Mouse (Mus musculus) heart, embryonic 14.5 days (tissue): ENCODE measurements around the gene Fgg. TPM values are rescaled to one million over a fixed set of nuclear protein-coding genes. Genes with fewer than 3 reads are reported as not detected.

Source experiments
- ATAC-seq: fragments of 200-750 bp; cut with Nextera tagmentation; 2 replicates; pipeline ENCODE4 v1.8.0; 2017; ENCODE audit warnings: low read depth, moderate TSS enrichment; ENCODE audit not compliant: insufficient number of reproducible peaks, insufficient read depth, low FRiP score
- H3K27ac ChIP-seq, 2 experiments: fragments of 200-500 bp in 1 of 2; fragments of 300-500 bp in 1 of 2; sonication (generic) in 1 of 2; replicated peaks in 1 of 2; 2 replicates each; pipeline ENCODE4 v1.5.1; 2012 to 2014; ENCODE audit warnings: low read depth in 2 of 2, low read length in 2 of 2, control low read depth in 1 of 2, mild to moderate bottlenecking in 1 of 2, mixed read lengths in 1 of 2; ENCODE audit not compliant: control insufficient read depth in 1 of 2, insufficient read depth in 1 of 2
- H3K27me3 ChIP-seq: fragments of 300-500 bp; sonication (generic); 2 replicates; pipeline ENCODE4 v1.6.1; 2014; ENCODE audit warnings: mild to moderate bottlenecking, low read length, control low read depth; ENCODE audit not compliant: control insufficient read depth, insufficient read depth
- H3K36me3 ChIP-seq: fragments of 300-500 bp; sonication (generic); 2 replicates; pipeline ENCODE4 v1.6.1; 2014; ENCODE audit warnings: mild to moderate bottlenecking, control low read depth, low read length, mixed read lengths; ENCODE audit not compliant: control insufficient read depth, insufficient read depth
- H3K4me1 ChIP-seq, 2 experiments: fragments of 200-500 bp in 1 of 2; fragments of 300-500 bp in 1 of 2; sonication (generic) in 1 of 2; 2 replicates each; pipeline ENCODE4 v1.6.1; 2012 to 2014; ENCODE audit warnings: low read length in 2 of 2, control low read depth in 1 of 2, mixed read lengths in 1 of 2; ENCODE audit not compliant: control insufficient read depth in 2 of 2, insufficient read depth in 2 of 2
- H3K4me2 ChIP-seq: fragments of 300-500 bp; sonication (generic); 2 replicates; pipeline ENCODE4 v1.6.1; 2014; ENCODE audit warnings: mild to moderate bottlenecking, low read length
- H3K4me3 ChIP-seq, 2 experiments: fragments of 200-500 bp in 1 of 2; fragments of 300-500 bp in 1 of 2; sonication (generic) in 1 of 2; 2 replicates each; pipeline ENCODE4 v1.5.1; 2012 to 2014; ENCODE audit warnings: low read length in 2 of 2, mild to moderate bottlenecking in 2 of 2, control low read depth in 1 of 2, low read depth in 1 of 2, moderate library complexity in 1 of 2; ENCODE audit not compliant: control insufficient read depth in 1 of 2, insufficient read depth in 1 of 2
- H3K9ac ChIP-seq: fragments of 300-500 bp; sonication (generic); 2 replicates; pipeline ENCODE4 v1.6.1; 2014; ENCODE audit warnings: mild to moderate bottlenecking, low read length
- H3K9me3 ChIP-seq: fragments of 300-500 bp; sonication (generic); 2 replicates; pipeline ENCODE4 v1.6.1; 2016; ENCODE audit warnings: low read length, control low read depth; ENCODE audit not compliant: control insufficient read depth
- WGBS: fragments of 180-500 bp; shearing (Covaris S2); extraction: QIAGEN DNeasy Blood & Tissue Kit; methylation state at CpG from one replicate; pipeline ENCODE4 v1.1.7; 2014; 5-methylcytosine and 5-hydroxymethylcytosine counted together
- polyA plus RNA-seq: library from polyadenylated mRNA; unstranded; fragments of >200 nt; fragmentation: Nextera tagmentation; extraction: Ambion mirVana; gene quantifications from 2 replicates; pipeline ENCODE4 v1.2.1, GENCODE M21; 2014

The Fgg gene
- polyA plus RNA-seq, 1 experiment from 2014 or later = not detected

- H3K36me3 ChIP-seq = no peaks in the 10 kb centered on the region
- WGBS = 70% methylated on average over 3 of the region's 3 CpGs
- no peak overlapping the region for H3K27ac ChIP-seq
- peaks cover 6% of the 10 kb centered on the region for H3K27me3 ChIP-seq
- no peak overlapping the region for H3K4me3 ChIP-seq
- ATAC-seq = no peak
- H3K9ac ChIP-seq = no peak overlapping the region
- H3K9me3 ChIP-seq = no peaks in the 10 kb centered on the region
- no peak overlapping the region for H3K4me2 ChIP-seq
- H3K4me1 ChIP-seq = no peaks in the 10 kb centered on the region; a peak in 1 of 4 replicates
Observed at GRCm38 (mm10) chr3:82996656-82997055, 10.9 kb upstream of the Fgg start.

- Histone ChIP-seq H3K4me2 (no peak overlapping the region), H3K4me1 (no peaks in the 10 kb centered on the region; a peak in 1 of 4 replicates), H3K4me3 (no peak overlapping the region), H3K36me3 (no peaks in the 10 kb centered on the region), H3K9me3 (no peaks in the 10 kb centered on the region), H3K27ac (no peak overlapping the region), H3K9ac (no peak overlapping the region), H3K27me3 (peaks cover 6% of the 10 kb centered on the region)
- no peak for ATAC-seq
- 31% methylated on average over 8 of the region's 8 CpGs for WGBS
Observed at GRCm38 (mm10) chr3:82998772-82999463, 8.6 kb upstream of the Fgg start.

DNA sequence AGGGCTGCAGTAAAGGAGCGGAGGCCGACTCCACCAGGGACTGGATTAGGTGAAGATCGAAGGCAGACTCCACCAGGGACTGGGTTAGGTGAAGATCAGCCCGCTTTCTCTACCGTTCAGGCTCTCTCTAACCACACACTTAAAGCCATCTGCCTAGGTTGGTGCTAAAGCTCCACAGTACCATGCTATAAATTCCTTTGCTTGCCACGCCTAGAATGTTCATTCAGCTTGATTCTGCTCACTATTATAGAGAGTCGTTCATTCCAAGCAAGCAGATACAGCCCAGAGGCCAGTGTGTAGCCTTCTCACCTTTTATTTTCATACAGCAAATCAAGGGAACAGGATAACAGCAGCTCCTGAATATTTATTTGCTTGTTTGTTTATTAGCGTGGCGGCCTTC is 7.5 kb upstream of the Fgg start:
- no peaks in the 10 kb centered on the region for H3K36me3 ChIP-seq
- no peak overlapping the region for H3K9ac ChIP-seq
- H3K4me3 ChIP-seq = no peak overlapping the region
- no peak overlapping the region for H3K27ac ChIP-seq
- 82% methylated on average over 9 of the region's 9 CpGs for WGBS
- no peaks in the 10 kb centered on the region for H3K9me3 ChIP-seq
- no peak for ATAC-seq
- no peak overlapping the region for H3K4me2 ChIP-seq
- H3K4me1 ChIP-seq = no peaks in the 10 kb centered on the region; a peak in 1 of 4 replicates
- peaks cover 6% of the 10 kb centered on the region for H3K27me3 ChIP-seq

DNA sequence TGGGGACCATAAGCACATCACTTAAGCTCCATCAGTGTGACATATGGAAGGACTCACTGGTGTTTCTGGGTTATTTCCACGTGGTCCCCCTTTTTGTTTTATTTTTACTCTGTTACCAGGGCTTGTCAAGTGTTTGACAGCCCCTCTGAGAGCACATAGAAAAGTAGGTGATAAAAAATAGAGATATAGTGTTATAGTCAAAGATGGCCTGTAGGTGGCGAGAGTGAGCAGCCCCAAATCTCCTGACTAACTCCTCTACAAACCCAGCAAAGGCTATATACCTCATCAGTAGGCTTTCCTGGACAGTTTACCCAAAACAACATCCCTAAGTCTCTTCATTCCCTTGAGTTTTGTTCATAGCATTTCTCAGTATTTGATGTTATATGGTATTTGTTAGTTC is 5.3 kb upstream of the Fgg start:
- Histone ChIP-seq H3K9ac (no peak overlapping the region), H3K4me1 (no peaks in the 10 kb centered on the region), H3K36me3 (no peaks in the 10 kb centered on the region), H3K27me3 (no peaks in the 10 kb centered on the region), H3K27ac (no peak overlapping the region), H3K4me3 (no peak overlapping the region), H3K4me2 (no peak overlapping the region), H3K9me3 (no peaks in the 10 kb centered on the region)
- ATAC-seq = no peak
- 0% methylated on average over 2 of the region's 2 CpGs for WGBS

DNA sequence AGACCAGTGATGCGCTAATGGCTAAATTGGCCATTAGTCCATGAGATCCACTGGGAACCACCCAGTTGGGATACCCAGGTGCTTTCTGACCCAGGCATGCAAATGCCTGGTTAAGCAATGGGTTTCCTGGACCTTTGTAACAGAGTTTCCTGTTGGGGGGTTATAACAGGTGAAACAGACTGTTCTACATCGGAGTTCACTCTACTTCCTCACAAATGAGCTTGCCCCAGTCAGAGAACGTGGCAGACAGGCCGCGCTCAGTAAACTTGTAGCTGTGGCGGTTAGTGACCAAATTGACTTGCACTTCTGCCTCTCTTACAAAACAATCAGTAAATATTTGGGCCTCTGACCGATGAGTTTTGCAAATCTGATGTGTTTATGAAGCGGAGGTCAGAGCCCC is 4.5 kb upstream of the Fgg start:
- H3K4me1 ChIP-seq = no peaks in the 10 kb centered on the region
- no peaks in the 10 kb centered on the region for H3K9me3 ChIP-seq
- no peak overlapping the region for H3K9ac ChIP-seq
- no peak overlapping the region for H3K4me3 ChIP-seq
- H3K4me2 ChIP-seq = no peak overlapping the region
- H3K36me3 ChIP-seq = no peaks in the 10 kb centered on the region
- WGBS = 92% methylated on average over 8 of the region's 8 CpGs
- no peaks in the 10 kb centered on the region for H3K27me3 ChIP-seq
- H3K27ac ChIP-seq = no peak overlapping the region
- no peak for ATAC-seq

DNA sequence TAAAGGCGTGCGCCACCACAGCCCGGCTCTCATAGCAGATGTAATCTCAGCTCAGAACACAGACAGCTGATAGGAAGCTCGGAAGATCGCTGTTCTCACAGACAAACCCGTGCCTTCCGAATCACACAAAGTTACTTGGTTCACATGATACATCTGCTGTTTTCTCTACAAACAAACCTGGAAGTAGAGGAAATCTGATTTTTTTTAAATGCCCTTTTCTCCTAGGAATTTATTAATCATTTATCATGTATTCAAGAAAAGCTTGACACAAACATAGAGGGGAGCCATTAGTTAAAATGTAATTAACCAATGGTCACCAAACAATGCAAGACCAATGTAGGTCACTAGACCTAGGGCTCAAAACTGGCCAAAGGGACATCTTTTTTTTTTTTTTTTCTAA is 2.7 kb upstream of the Fgg start:
- Histone ChIP-seq H3K4me3 (no peak overlapping the region), H3K27me3 (no peaks in the 10 kb centered on the region), H3K36me3 (no peaks in the 10 kb centered on the region), H3K4me1 (no peaks in the 10 kb centered on the region), H3K9me3 (no peaks in the 10 kb centered on the region), H3K9ac (no peak overlapping the region), H3K27ac (no peak overlapping the region), H3K4me2 (no peak overlapping the region)
- WGBS = 79% methylated on average over 7 of the region's 7 CpGs
- ATAC-seq = no peak

- Histone ChIP-seq H3K36me3 (no peaks in the 10 kb centered on the region), H3K4me2 (no peak overlapping the region), H3K27ac (no peak overlapping the region), H3K4me1 (no peaks in the 10 kb centered on the region), H3K9ac (no peak overlapping the region), H3K9me3 (no peaks in the 10 kb centered on the region), H3K27me3 (no peaks in the 10 kb centered on the region), H3K4me3 (no peak overlapping the region)
- 71% methylated on average over 11 of the region's 11 CpGs for WGBS
- no peak for ATAC-seq
Observed at GRCm38 (mm10) chr3:83010291-83010690, 2.8 kb downstream of the Fgg start.

GRCm38 (mm10) chr3:83011136-83011535 is 3.6 kb downstream of the Fgg start:
- Histone ChIP-seq H3K9me3 (no peaks in the 10 kb centered on the region), H3K36me3 (no peaks in the 10 kb centered on the region), H3K9ac (no peak overlapping the region), H3K4me2 (no peak overlapping the region), H3K4me1 (no peaks in the 10 kb centered on the region), H3K27ac (no peak overlapping the region), H3K27me3 (no peaks in the 10 kb centered on the region), H3K4me3 (no peak overlapping the region)
- no peak for ATAC-seq
- WGBS = 81% methylated on average over 4 of the region's 4 CpGs
